Mouse (Mus musculus): Measurements from ENCODE around the gene Asb2.
A peak's percentile ranks its signal among the peaks of the same experiment; 100 is the strongest.

- peak; percentile 88 for TF ChIP-seq CTCF (conservative IDR thresholded peaks at IDR 0.05; ENCODE audit: insufficient read depth, insufficient read length, low read depth, low read length)
- TF ChIP-seq POLR2A (IDR thresholded peaks at IDR 0.05; ENCODE audit: low read depth, low read length), result no peak
Measured at GRCm38 (mm10) chr12:103325156-103325857, 30.5 kb downstream of the Asb2 start.
